Mouse (Mus musculus) ES-Bruce4 (cell line): ENCODE results near the gene Gimap4.

Experiments
- EP300 ChIP-seq: IDR thresholded peaks from 2 replicates; pipeline ENCODE4 v1.6.1; 2011; ENCODE audit warnings: low read depth, low read length; ENCODE audit not compliant: insufficient read depth
- POLR2A ChIP-seq: IDR thresholded peaks from one replicate; pipeline ENCODE4 v1.8.1; 2011; ENCODE audit warnings: low read length; ENCODE audit not compliant: insufficient read depth

GRCm38 (mm10) chr6:48698066-48698856, 13.9 kb downstream of the Gimap4 start:
- TF ChIP-seq POLR2A (no peak), EP300 (no peak)
